Mouse (Mus musculus): ENCODE measurements at regions not wholly inside any gene's neighbourhood (a gene's known extent, or its start where the extent isn't known, plus 50 kb on each side); places are given as distances from the start of the nearest gene placed in this dataset.

DNA sequence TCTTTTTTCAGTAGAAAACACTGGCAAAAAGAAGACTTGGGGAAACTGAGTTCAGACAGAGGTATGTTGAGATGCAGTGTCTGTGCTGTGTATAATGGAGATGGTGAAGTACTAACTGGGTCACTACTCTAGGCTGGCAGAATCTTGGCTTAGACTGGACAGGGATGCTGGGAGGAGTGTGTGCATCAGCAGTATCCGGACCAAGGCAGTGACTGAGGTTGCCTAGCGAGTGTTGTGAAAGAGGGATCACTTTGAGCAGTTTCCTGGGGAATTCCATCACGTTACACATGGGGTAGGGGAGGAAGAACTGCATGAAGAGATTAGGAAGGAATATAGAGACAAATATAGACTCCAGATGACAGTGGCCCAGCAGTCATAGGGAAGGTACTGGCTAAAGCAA lies 87.9 kb upstream of the Itprid2 start:
- in situ Hi-C loops (cut with MseI, MboI), result no loop called here

DNA sequence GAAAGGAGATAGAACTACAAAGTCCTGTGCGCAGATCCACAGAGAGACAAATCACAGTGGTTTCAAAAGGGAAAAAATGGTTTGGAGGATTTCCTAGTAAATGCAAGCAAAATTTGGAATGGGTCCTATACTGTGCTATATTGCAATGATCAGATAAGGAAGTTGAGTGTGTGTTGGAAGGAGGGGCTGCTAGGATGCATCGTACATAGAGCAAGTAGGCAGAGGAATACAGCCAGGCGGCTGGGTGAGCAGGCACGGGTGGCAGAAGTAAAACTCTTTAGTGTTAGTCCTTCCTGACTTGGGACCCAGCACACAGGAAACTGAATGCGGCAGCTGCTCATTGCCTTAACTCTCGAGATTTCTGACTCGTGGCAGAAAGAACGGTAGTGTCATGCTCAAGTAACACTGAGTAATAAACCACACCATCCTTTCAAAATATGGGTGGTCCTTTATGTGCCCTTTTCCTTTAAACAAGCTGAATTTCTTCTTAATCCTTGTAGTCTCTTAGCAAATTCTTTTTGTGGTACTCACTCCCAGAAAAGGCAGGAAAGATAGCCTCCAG lies 87.0 kb upstream of the Itprid2 start:
- in situ Hi-C loops (cut with MseI, MboI), result no loop called here

DNA sequence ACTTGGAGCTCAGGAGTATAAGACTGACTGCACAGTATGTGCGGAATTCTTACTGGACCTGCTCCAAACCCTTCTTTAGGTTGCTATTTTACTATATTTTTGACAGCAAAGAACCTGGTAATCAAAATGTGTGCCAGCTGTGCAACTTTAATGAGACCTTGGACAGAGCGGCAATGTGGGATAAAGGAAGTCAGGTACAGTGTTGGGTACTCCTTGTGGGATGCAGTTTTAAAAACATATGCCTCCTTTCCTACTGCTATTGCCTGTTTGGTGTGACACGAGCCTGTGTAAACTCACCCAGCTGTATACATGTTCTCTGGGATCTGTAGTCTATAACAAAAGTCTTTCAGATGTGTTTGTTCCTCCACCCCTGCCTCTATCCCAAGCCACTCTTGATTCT lies 85.4 kb upstream of the Itprid2 start:
- in situ Hi-C loops (cut with MseI, MboI), result no loop called here

DNA sequence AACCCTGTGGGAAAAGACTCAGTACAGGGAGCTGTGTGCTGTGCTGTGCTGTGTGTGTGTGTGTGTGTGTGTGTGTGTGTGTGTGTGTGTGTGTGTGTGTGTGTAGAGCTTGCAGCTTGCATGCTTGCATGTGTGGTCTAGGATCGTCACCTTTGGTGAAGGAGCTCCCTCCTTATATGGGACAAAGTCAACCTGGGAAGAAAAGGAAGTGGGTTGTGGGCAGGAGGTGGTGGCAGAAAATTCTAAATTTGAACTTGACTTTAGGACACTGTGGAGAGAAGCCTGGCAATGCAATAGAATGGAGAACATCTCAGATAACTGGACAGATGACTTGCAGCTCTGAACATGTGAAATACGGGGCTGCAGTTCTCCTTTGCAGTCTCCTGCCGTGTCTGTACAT lies 84.7 kb upstream of the Itprid2 start:
- in situ Hi-C loops (cut with MseI, MboI), result no loop called here

DNA sequence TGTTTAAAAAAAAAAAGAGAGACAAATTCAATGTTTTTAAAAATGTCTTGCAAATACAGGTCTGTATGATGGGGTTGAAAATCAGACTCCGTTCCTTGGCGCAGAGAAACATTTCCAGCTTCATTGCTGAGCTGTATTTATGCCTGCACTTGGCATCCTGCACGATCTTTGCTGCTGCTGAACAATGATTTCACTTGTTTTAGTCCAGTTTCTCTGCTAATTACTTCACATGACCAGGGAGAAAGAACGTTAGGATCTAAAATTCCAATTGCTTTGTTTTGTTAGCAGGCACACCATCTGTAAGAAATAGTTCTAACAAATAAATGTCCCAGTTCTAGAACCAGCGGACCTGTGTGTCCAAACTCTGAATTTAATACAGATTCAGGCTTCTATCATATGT lies 82.7 kb upstream of the Itprid2 start:
- in situ Hi-C loops (cut with MseI, MboI), result no loop called here

DNA sequence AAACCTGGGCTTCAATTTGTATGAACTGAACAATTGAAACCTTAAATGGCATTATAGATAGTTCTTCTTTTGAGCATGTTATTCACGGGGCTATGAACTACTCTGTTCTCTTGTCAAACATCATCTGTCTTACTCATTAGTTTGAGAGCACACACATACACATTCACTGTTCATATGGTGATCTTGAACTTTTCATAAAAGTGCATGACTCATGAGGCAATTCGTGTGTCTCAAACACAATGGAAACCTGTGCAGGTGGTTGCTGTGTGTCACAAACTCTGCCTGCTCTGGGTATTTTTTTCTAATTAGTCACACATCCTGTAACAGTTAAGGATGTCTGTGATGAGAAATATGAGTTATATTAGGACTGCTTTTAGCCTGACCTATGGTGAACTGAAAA lies 79.8 kb upstream of the Itprid2 start:
- in situ Hi-C loops (cut with MseI, MboI), result no loop called here

DNA sequence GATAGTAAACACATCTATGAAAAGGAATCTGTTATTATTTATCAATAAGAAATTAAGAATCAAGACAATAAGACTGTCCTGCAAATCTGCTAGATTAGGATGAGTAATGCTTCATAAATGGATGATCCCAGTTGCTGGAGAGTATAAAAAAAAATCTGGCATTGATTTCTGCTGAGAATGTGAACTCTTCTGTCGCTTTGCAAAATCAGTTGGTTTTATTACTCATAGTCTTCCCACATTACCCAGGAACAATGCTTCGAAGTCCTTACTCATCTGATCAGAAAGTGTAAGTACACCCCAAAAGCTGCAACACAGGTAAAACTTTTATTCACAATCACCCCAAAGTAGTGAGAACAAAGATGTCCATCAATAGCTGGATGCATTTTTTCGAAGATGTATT lies 77.8 kb upstream of the Itprid2 start:
- in situ Hi-C loops (cut with MseI, MboI), result no loop called here

DNA sequence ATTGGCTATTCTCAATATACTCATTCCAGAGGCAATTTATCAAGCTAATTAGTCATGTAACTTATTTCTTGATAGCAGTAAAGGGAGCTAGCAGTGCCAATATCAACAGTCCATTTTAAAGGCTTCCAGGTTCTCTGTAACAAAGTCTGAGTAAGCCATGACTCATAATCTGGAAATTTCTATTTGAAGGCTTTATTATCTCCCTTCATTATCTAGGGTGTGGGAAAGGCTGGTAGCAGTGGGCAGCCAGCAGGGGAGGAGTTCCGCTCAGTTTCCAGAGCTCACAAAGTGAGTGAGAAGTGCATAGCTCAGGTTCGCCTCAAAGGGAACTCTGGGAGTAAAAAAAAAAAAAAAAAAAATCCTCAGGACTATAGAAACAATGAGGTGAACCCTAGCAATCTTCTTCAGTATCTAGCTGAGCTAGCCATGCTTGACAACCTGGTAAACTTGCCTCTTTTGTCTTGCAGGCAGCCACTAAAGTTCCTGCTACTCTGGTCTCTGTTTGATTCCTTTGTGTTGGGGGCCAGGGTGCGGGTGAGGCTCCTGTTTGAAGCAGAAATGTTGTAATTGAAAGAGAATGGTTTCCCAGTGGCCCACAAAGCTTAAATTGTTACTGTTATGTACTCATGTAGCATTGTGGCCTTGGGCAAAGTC lies 68.7 kb upstream of the Itprid2 start:
- in situ Hi-C loops (cut with MseI, MboI), result no loop called here

DNA sequence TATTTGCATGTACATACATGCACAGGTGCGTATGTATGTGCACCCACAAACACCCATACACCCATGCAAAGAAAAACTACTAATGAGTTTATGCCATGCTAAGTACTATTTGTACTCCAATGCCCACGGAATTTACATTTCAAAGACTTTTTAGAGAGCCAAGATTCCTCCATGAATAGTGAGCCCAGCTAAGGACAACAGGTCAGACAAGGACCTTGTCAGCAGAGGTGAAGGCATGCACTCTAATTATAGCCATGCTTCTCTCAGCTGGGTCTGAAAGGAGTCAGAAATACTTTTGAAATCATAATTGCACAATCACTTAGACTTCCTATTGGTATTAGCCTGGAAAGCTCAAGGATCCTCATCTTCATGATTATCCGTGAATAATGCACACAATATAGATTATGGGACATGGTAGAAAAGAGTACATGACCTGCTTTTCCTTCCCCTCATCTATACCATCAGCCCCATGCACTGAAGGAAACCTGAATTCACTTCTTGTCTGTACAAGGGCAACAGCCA lies 67.7 kb upstream of the Itprid2 start:
- in situ Hi-C loops (cut with MseI, MboI), result no loop called here

DNA sequence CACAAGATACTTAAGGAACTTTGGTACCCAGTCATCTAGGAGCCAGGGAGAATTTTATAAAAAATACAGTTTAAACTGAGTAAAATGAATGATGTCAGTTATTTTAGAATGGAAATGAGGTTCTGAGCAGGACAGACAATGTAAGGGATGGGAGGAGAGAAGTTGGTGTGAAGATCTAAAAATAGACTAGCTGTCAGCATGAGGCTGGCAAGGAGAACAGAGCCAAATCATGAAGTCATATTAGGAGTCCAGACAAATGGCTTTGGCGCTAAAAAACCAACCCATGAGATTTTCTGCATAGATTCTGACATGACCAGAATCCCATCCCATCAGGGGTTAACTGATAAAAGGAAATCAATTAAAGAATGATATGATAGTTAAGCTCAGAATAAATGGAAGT lies 65.5 kb upstream of the Itprid2 start:
- in situ Hi-C loops (cut with MseI, MboI), result no loop called here

DNA sequence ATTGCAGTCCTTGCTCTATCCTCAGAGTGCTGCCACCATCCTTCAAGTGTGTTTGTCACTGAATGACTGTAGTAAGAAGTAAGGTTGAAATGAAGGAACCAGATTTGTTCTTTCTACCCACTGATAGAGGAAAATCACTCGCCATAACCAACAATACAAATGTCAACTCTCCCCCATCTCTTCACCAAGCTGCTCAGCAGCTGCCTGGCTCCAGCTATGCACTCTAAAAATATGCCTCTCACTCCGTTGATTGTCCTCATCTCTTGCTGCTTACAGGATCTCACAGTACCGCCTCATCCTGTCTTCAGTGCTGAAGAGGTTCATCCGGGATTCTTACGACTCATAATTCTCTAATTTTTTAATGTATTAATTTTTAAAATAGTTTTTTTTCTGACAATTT lies 63.2 kb upstream of the Itprid2 start:
- in situ Hi-C loops (cut with MseI, MboI), result no loop called here

DNA sequence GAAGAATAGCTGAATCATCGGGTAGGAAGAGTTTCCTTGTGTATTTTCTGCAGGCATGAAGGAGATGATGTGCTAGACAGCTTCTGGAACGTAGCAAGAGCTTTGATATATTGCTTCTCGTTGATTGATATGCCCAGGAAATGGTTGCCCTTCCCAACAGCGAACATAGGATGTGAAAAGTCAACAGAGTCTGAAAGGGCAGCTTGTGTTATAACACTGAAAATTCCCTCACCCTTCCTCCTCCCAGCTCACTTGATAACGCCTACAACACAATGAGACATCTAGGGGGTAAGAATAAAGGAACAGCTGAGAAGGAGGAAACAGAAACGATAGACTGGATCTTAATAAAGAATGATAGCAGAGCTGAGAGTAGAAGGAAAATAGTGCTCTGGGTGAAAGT lies 60.1 kb upstream of the Itprid2 start:
- in situ Hi-C loops (cut with MseI, MboI), result no loop called here

DNA sequence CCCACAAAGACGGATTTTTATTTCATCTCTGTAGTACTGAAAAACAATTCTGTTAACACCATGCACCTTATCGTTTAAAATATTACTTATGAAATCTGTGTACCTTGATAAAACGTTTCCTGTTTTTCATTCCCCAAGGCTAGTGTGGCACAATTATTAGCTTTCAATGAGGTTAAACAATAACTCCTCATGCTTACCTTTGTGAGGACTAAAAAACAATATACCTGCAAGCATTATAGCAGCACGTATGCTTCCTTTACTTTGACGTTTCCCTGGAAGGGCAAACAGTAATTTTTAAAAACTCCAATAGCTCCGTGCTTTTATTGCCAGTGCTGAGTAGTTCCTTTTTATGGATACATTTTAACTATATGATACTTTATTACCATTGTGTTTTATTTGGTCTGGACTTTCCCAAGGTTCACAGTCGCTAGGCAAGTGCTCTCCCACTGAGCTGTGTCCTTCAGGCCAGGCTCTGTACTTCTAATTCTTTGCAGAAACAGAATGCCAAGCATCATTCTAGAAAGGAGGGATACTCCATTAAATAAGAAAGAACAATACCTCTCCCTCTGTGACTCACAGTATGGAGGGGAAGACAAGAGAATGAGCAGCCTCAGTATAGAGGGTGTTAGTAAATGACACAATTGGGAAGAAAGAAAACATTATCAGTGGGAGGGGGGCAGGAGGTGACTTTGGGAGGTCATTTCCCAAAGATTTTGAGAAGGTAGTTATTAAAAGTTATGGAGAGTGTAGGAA lies 50.0 kb upstream of the Itprid2 start:
- in situ Hi-C loops (cut with MseI, MboI), result no loop called here

Data from mouse trophoblast stem cell (cell line).